Mouse (Mus musculus) heart, embryonic 15.5 days (tissue): ENCODE data around the gene Abhd6. TPM values are rescaled to one million over a fixed set of nuclear protein-coding genes. Genes with fewer than 3 reads are reported as not detected.

ENCODE experiments used
- ATAC-seq: fragments of 200-750 bp; cut with Nextera tagmentation; replicated peaks from 2 replicates; pipeline ENCODE4 v1.8.0; 2017; ENCODE audit warnings: low read depth, moderate TSS enrichment; ENCODE audit not compliant: insufficient number of reproducible peaks, insufficient read depth, low FRiP score
- H3K27ac ChIP-seq: fragments of 300-500 bp; sonication (generic); 2 replicates; pipeline ENCODE4 v1.5.1; 2015; ENCODE audit warnings: mild to moderate bottlenecking, inconsistent platforms
- H3K27me3 ChIP-seq: fragments of 300-500 bp; sonication (generic); 2 replicates; pipeline ENCODE4 v1.6.1; 2015; ENCODE audit warnings: inconsistent platforms
- H3K36me3 ChIP-seq: fragments of 300-500 bp; sonication (generic); 2 replicates; pipeline ENCODE4 v1.6.1; 2015; ENCODE audit warnings: mild to moderate bottlenecking, inconsistent platforms
- H3K4me1 ChIP-seq: fragments of 300-500 bp; sonication (generic); replicated peaks from 2 replicates; pipeline ENCODE4 v1.6.1; 2015; ENCODE audit warnings: inconsistent platforms
- H3K4me2 ChIP-seq: fragments of 300-500 bp; sonication (generic); 2 replicates; pipeline ENCODE4 v1.6.1; 2015; ENCODE audit warnings: inconsistent platforms, mild to moderate bottlenecking, moderate library complexity
- H3K4me3 ChIP-seq: fragments of 300-500 bp; sonication (generic); 2 replicates; pipeline ENCODE4 v1.5.1; 2015; ENCODE audit warnings: mild to moderate bottlenecking, inconsistent platforms
- H3K9ac ChIP-seq: fragments of 300-500 bp; sonication (generic); 2 replicates; pipeline ENCODE4 v1.6.1; 2015; ENCODE audit warnings: mild to moderate bottlenecking, inconsistent platforms
- H3K9me3 ChIP-seq: fragments of 300-500 bp; sonication (generic); replicated peaks from 2 replicates; pipeline ENCODE4 v1.6.1; 2016; ENCODE audit warnings: inconsistent platforms
- WGBS: fragments of 180-500 bp; shearing (Covaris S2); methylation state at CpG from one replicate; pipeline ENCODE4 v1.1.7; 2015; ENCODE audit warnings: mixed read lengths; 5-methylcytosine and 5-hydroxymethylcytosine counted together
- polyA plus RNA-seq: library from polyadenylated mRNA; unstranded; fragments of >200 nt; fragmentation: Nextera tagmentation; extraction: Ambion mirVana; gene quantifications from 2 replicates; pipeline ENCODE4 v1.2.1, GENCODE M21; 2015

Abhd6 gene
- polyA plus RNA-seq, 1 experiment from 2014 or later: 9.9 TPM

DNA sequence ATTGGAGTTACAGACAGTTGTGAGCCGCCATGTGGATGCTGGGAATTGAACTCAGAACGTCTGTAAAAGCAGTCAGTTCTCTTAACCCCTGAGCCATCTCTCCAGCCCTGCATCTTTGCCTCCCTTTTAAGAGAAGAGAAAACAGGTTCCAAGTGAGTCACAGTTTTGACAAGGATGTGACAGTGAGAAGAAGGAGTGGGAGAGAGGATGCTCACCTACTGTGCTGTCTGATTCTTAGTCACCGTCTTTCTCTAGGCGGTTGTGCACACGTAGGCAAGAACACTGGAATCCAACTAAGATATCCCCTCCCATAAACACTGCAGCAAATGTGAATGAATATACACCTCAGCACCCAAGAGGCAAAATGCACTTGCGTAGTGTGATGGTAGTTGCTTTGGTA lies 27.5 kb upstream of the Abhd6 start:
- no peaks in the 10 kb centered on the region for H3K4me1 ChIP-seq
- no peak overlapping the region for H3K4me3 ChIP-seq
- no peaks in the 10 kb centered on the region for H3K9me3 ChIP-seq
- no peak overlapping the region for H3K4me2 ChIP-seq
- no peaks in the 10 kb centered on the region for H3K36me3 ChIP-seq
- no peak for ATAC-seq
- H3K27ac ChIP-seq: no peak overlapping the region
- 79% methylated on average over 6 of the region's 6 CpGs for WGBS
- H3K27me3 ChIP-seq: no peaks in the 10 kb centered on the region
- H3K9ac ChIP-seq: no peak overlapping the region

- 90% methylated on average over 1 of the region's 1 CpGs for WGBS
- Histone ChIP-seq H3K9ac (no peak overlapping the region), H3K9me3 (no peaks in the 10 kb centered on the region), H3K4me1 (no peaks in the 10 kb centered on the region), H3K4me3 (no peak overlapping the region), H3K27ac (no peak overlapping the region), H3K36me3 (no peaks in the 10 kb centered on the region), H3K4me2 (no peak overlapping the region), H3K27me3 (no peaks in the 10 kb centered on the region)
- ATAC-seq: no peak
Observed at GRCm38 (mm10) chr14:7977471-7977870, 25.2 kb upstream of the Abhd6 start.

GRCm38 (mm10) chr14:7978183-7978582 lies 24.5 kb upstream of the Abhd6 start:
- WGBS: 72% methylated on average over 1 of the region's 1 CpGs

DNA sequence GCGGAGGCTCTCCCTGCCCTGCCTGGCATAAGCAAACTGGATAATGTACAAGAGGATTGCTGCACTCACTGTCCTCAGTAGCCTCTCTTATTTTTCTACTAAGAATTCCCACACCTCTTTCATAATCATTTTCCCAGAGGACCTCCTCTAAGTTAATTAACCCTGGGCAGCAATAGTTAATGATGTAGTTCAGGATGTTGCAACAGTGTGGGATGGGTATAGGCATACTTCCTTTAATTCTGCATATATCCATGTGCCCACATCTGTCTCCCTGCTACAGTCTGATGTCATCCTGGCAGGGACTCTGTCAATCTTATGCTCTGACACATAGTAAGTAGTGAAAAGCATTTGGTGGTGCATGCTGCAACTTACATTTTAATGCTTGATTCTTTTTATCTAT lies 21.5 kb upstream of the Abhd6 start:
- Histone ChIP-seq H3K27ac (no peak overlapping the region), H3K4me2 (no peak overlapping the region), H3K27me3 (no peaks in the 10 kb centered on the region), H3K36me3 (no peaks in the 10 kb centered on the region), H3K9me3 (no peaks in the 10 kb centered on the region), H3K4me3 (no peak overlapping the region), H3K9ac (no peak overlapping the region), H3K4me1 (no peaks in the 10 kb centered on the region)
- 92% methylated on average over 1 of the region's 1 CpGs for WGBS
- ATAC-seq: no peak

More at GRCm38 (mm10) chr14:7978183-7978582, 24.5 kb upstream of the Abhd6 start:
- Histone ChIP-seq H3K9ac (no peak overlapping the region), H3K27me3 (no peaks in the 10 kb centered on the region), H3K36me3 (no peaks in the 10 kb centered on the region), H3K4me1 (no peaks in the 10 kb centered on the region), H3K4me3 (no peak overlapping the region), H3K9me3 (no peaks in the 10 kb centered on the region), H3K27ac (no peak overlapping the region), H3K4me2 (no peak overlapping the region)
- no peak for ATAC-seq

DNA sequence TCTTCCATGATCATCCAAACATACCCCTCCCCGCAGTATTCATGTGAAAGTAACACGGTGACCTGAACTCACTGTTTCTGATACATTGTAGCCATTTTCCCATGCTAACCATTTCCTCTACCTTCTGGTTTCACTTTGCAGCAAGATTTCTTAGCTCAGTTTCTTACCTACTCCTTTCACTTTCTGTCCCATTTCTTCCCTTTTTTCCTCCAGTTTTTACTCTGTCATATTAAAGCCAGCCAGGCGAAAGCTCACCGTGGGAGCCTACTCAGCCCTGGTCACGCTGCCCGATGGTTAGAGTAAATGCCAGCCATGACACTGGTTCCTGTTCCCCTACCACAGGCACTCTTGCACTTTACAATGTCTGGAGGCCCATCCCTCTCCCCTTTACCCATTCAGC lies 15.8 kb upstream of the Abhd6 start:
- Histone ChIP-seq H3K9ac (no peak overlapping the region), H3K27me3 (no peaks in the 10 kb centered on the region), H3K9me3 (no peaks in the 10 kb centered on the region), H3K4me2 (no peak overlapping the region), H3K27ac (no peak overlapping the region), H3K4me3 (no peak overlapping the region), H3K4me1 (peaks cover 6% of the 10 kb centered on the region; the same call in 1 of the 2 replicates), H3K36me3 (no peaks in the 10 kb centered on the region)
- 91% methylated on average over 6 of the region's 6 CpGs for WGBS
- no peak for ATAC-seq

DNA sequence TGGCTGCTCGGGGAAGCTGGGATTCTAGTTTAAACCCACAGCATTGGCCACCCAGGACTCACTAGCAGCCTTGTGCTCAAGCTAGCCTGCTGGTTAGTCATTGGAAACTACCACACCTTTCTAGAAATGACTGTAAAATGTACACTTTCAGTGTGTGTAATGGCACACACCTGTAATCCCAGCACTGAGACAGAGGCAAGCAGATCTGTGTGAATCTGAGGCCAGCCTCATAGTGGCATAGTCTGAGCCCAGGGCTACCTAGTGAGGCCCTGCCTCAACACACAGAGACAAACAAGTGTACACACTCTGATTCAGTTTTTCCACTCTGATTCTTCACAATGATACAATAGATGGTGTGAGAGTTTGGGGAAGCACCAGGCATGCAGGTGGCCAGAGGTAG lies 13.3 kb upstream of the Abhd6 start:
- ATAC-seq: no peak
- 41% methylated on average over 1 of the region's 1 CpGs for WGBS

GRCm38 (mm10) chr14:7989961-7990360 lies 12.7 kb upstream of the Abhd6 start:
- Histone ChIP-seq H3K27me3 (peaks cover 4% of the 10 kb centered on the region; the same call in 1 of the 2 replicates), H3K36me3 (no peaks in the 10 kb centered on the region), H3K9ac (no peak overlapping the region), H3K4me3 (no peak overlapping the region), H3K27ac (no peak overlapping the region), H3K4me1 (peaks cover 6% of the 10 kb centered on the region; the same call in 1 of the 2 replicates), H3K4me2 (no peak overlapping the region), H3K9me3 (no peaks in the 10 kb centered on the region)
- no peak for ATAC-seq
- WGBS: 53% methylated on average over 3 of the region's 3 CpGs

More for the DNA sequence above, 13.3 kb upstream of the Abhd6 start:
- no peak overlapping the region for H3K4me3 ChIP-seq
- peaks cover 6% of the 10 kb centered on the region; the same call in 1 of the 2 replicates for H3K4me1 ChIP-seq
- H3K9me3 ChIP-seq: no peaks in the 10 kb centered on the region
- H3K4me2 ChIP-seq: no peak overlapping the region
- no peaks in the 10 kb centered on the region for H3K36me3 ChIP-seq
- H3K9ac ChIP-seq: no peak overlapping the region
- H3K27me3 ChIP-seq: peaks cover 4% of the 10 kb centered on the region; the same call in 1 of the 2 replicates
- H3K27ac ChIP-seq: no peak overlapping the region

DNA sequence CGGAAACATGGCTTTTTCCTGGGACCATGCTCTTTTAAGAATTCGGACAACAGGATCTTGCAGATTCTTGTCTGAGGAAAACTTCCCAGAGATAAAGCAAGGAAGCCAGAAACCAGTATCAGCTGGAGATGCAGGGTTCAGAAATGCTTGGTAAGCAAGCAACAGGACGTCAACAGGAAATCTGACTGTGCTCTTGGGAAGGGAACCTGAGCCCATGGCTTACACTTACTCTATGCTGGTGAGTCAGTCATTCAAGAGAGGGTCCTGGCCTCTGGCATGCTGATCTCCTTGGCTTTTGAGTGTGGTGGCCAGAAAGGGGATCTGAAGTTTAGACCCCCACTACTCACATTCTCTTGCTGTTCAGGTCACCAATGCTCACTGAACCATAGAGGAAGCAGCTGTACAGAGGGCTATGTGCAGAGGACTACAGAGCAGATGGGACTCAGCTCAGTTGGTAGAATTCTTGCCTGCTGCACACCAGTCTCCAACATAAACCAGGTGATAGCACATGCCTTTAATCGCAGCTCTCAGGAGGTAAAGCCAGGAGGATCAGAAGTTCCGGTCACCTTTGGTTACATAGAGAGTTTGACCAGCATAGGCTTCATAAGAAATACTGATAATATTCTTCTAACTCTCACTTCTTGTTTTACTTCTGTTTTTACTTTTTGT lies 11.5 kb upstream of the Abhd6 start:
- Histone ChIP-seq H3K4me1 (peaks cover 6% of the 10 kb centered on the region; the same call in 1 of the 2 replicates), H3K36me3 (no peaks in the 10 kb centered on the region), H3K27ac (no peak overlapping the region), H3K4me2 (no peak overlapping the region), H3K4me3 (no peak overlapping the region), H3K27me3 (peaks cover 12% of the 10 kb centered on the region), H3K9me3 (no peaks in the 10 kb centered on the region), H3K9ac (no peak overlapping the region)
- no peak for ATAC-seq
- 70% methylated on average over 5 of the region's 5 CpGs for WGBS

DNA sequence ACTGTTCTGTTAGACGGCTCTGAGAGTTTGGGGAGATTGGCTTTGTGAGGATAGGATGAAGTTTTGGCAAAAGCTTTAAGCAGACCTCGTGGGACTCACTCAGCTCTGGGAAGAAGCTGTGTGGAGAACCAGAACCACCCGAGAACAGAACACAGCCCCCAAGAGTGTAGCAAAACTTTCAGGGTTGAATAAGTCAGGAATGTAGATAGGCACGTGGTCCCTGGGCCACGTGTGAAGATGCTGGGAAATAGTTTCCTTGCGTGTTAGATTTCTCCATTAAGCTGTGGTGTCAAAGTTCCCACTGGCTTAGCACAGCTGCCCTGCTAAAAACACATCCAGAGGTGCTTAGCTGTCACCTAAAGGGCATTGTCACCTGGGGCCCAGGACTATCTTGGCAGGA lies 10.5 kb upstream of the Abhd6 start:
- H3K36me3 ChIP-seq: no peaks in the 10 kb centered on the region
- no peak for ATAC-seq
- H3K27ac ChIP-seq: no peak overlapping the region
- H3K9ac ChIP-seq: no peak overlapping the region
- H3K4me3 ChIP-seq: no peak overlapping the region
- H3K4me1 ChIP-seq: peaks cover 6% of the 10 kb centered on the region; the same call in 1 of the 2 replicates
- no peaks in the 10 kb centered on the region for H3K9me3 ChIP-seq
- H3K4me2 ChIP-seq: no peak overlapping the region
- WGBS: 56% methylated on average over 6 of the region's 6 CpGs
- peaks cover 12% of the 10 kb centered on the region for H3K27me3 ChIP-seq

DNA sequence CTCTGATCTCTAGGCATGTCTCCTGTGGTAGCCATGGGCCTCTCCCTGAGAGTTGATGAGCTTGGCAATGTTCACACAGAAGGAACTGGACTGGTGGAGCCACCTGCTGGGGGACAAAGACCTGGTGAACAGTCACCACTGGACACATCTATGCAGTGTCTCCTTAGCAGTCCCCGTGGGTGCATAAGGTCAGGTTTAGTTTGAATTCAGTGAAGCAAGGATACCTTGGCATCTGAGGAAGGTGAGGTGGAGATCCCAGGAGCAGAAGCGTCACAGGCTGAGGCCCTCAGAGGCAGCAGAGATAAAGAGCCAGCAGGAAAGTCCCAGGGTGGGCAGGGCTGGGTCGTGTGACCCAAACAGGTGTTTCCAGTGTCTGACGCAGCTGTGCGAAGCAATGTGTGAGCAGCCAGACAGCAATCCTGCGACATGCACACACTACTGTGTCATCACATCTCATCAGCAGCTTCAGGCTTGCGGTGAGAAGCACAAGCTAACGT lies 8.4 kb upstream of the Abhd6 start, which contains the start of gene Dnase1l3:
Dnase1l3 (minus strand) TSS at position 303 of the 497 bp plus-strand sequence.
- H3K27me3 ChIP-seq: peaks cover 16% of the 10 kb centered on the region
- no peak; the same call in 1 of the 2 replicates for ATAC-seq
- WGBS: 57% methylated on average over 8 of the region's 8 CpGs
- H3K9me3 ChIP-seq: no peaks in the 10 kb centered on the region
- no peak within 1 kb of the TSS for H3K27ac ChIP-seq
- no peak within 1 kb of the TSS for H3K4me2 ChIP-seq
- no peaks in the 10 kb centered on the region for H3K36me3 ChIP-seq
- H3K4me1 ChIP-seq: peaks cover 6% of the 10 kb centered on the region; the same call in 1 of the 2 replicates
- no peak within 1 kb of the TSS for H3K9ac ChIP-seq
- H3K4me3 ChIP-seq: no peak within 1 kb of the TSS

GRCm38 (mm10) chr14:7997255-7997696 lies 5.4 kb upstream of the Abhd6 start:
- H3K4me1 ChIP-seq: peaks cover under 1% of the 10 kb centered on the region; the same call in 1 of the 2 replicates
- no peaks in the 10 kb centered on the region for H3K9me3 ChIP-seq
- H3K4me2 ChIP-seq: peak overlapping the region; percentile 64
- no peak overlapping the region for H3K27ac ChIP-seq
- peak overlapping the region; percentile 46 for H3K9ac ChIP-seq
- no peak for ATAC-seq
- under 1% methylated on average over 15 of the region's 15 CpGs for WGBS
- peak overlapping the region; percentile 37 for H3K4me3 ChIP-seq
- no peaks in the 10 kb centered on the region for H3K36me3 ChIP-seq
- H3K27me3 ChIP-seq: peaks cover 41% of the 10 kb centered on the region

- WGBS: 71% methylated on average over 3 of the region's 3 CpGs
- ATAC-seq: no peak
- Histone ChIP-seq H3K4me3 (no peak overlapping the region), H3K4me1 (peaks cover 13% of the 10 kb centered on the region), H3K27ac (no peak overlapping the region), H3K9me3 (no peaks in the 10 kb centered on the region), H3K4me2 (no peak overlapping the region), H3K27me3 (peaks cover 37% of the 10 kb centered on the region), H3K9ac (no peak overlapping the region), H3K36me3 (no peaks in the 10 kb centered on the region)
Observed at GRCm38 (mm10) chr14:7999030-7999429, 3.7 kb upstream of the Abhd6 start.
